15 mouse cellular contexts compared by ENCODE assay signal in the genomic region with DNA sequence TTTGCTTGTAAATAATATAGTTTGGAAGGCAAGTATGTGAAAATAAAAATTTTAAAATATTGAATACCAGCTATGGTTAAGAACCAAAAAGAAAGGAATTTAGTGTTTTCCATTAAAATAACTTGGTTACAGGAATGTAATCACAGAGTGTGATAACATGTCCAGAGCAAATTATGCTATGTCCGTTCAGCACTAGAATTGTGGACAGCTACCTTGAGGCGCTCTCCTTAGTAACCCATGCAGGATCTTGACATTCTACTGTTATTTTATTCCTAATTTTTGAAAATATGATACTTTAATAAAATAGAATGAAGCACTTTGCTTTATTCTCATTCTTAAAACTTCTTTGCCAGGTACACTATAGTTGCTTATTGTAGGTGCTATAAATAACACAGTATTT. TPM values are rescaled to one million over a fixed set of nuclear protein-coding genes. Genes with fewer than 3 reads are reported as not detected.
DNase-seq lines count a peak whose midpoint lies in the region; ATAC-seq and TF ChIP-seq lines count a peak whose summit lies in the region.
"Had no signal": no experiment of that assay in that cellular context is flagged by ENCODE, and none has a peak within 500 bp of the region (broad histone marks: within the 10 kb centered on the region; RNA-seq: fewer than 3 reads in every experiment).

No protein-coding gene starts in this region.

- peak; percentile 16 for DNase-seq in heart, postnatal 4 days
- DNase-seq in heart, embryonic 10.5 days (ENCODE audit: low spot score) = no peak
- peak; percentile 16 for DNase-seq in midbrain, embryonic 14.5 days
- DNase-seq in c-Kit-positive CD71-positive TER-119-negative erythroid progenitor cells, embryonic 14.5 days (ENCODE audit: low read depth) = peak; percentile 1
- DNase-seq in MN1 (ENCODE audit: low spot score) = no peak
- DNase-seq in layer of hippocampus, postnatal 36 days = no peak
- DNase-seq: cerebellum, adult 9-10 months; liver; lung, adult 2 months; thymus, adult 18-20 months had no signal

- WGBS in heart, embryonic 10.5 days = 69% methylated on average over 2 of the region's 2 CpGs
- 78% methylated on average over 2 of the region's 2 CpGs for WGBS in midbrain, embryonic 14.5 days
- 82% methylated on average over 2 of the region's 2 CpGs for WGBS in midbrain, embryonic 16.5 days

- no peak overlapping the region for H3K4me2 ChIP-seq in midbrain, embryonic 14.5 days (ENCODE audit: low read length)
- H3K4me2 ChIP-seq in midbrain, embryonic 16.5 days (ENCODE audit: low read length) = no peak overlapping the region
- H3K4me2 ChIP-seq in myocyte (ENCODE audit: low read depth) = no peak overlapping the region
- H3K4me2 ChIP-seq: hindbrain, embryonic 13.5 days; midbrain, embryonic 15.5 days had no signal

- no peaks in the 10 kb centered on the region for H3K79me2 ChIP-seq in myocyte (ENCODE audit: control insufficient read depth, insufficient read depth)

- no peak overlapping the region for H3K4me3 ChIP-seq in heart, embryonic 10.5 days
- H3K4me3 ChIP-seq in midbrain, embryonic 14.5 days (replicated peaks; ENCODE audit: low read depth, low read length) = no peak overlapping the region
- H3K4me3 ChIP-seq in midbrain, embryonic 16.5 days (ENCODE audit: low read depth, low read length) = no peak overlapping the region
- no peak overlapping the region for H3K4me3 ChIP-seq in myocyte
- H3K4me3 ChIP-seq: hindbrain, embryonic 13.5 days; midbrain, embryonic 15.5 days had no signal

- H3K36me3 ChIP-seq in heart, embryonic 10.5 days = no peaks in the 10 kb centered on the region
- no peaks in the 10 kb centered on the region for H3K36me3 ChIP-seq in midbrain, embryonic 14.5 days (ENCODE audit: control insufficient read depth, insufficient read depth, low read length)
- H3K36me3 ChIP-seq in midbrain, embryonic 16.5 days (ENCODE audit: control insufficient read depth, insufficient read depth, low read length) = no peaks in the 10 kb centered on the region
- H3K36me3 ChIP-seq in myocyte (ENCODE audit: control insufficient read depth, insufficient read depth) = no peaks in the 10 kb centered on the region
- H3K36me3 ChIP-seq: hindbrain, embryonic 13.5 days; midbrain, embryonic 15.5 days had no signal

- no peaks in the 10 kb centered on the region for H3K27me3 ChIP-seq in heart, embryonic 10.5 days (ENCODE audit: insufficient read depth, poor library complexity, severe bottlenecking)
- H3K27me3 ChIP-seq in midbrain, embryonic 14.5 days (ENCODE audit: control insufficient read depth, insufficient read depth, low read length) = no peaks in the 10 kb centered on the region
- H3K27me3 ChIP-seq in midbrain, embryonic 16.5 days (ENCODE audit: control insufficient read depth, insufficient read depth, low read depth, low read length) = no peaks in the 10 kb centered on the region
- no peaks in the 10 kb centered on the region for H3K27me3 ChIP-seq in myocyte (ENCODE audit: control insufficient read depth, insufficient read depth, insufficient read length)
- H3K27me3 ChIP-seq: hindbrain, embryonic 13.5 days; midbrain, embryonic 15.5 days had no signal

- H3K9ac ChIP-seq in midbrain, embryonic 14.5 days (replicated peaks; ENCODE audit: low read length) = no peak overlapping the region
- H3K9ac ChIP-seq in midbrain, embryonic 16.5 days (ENCODE audit: low read depth, low read length) = no peak overlapping the region
- H3K9ac ChIP-seq: hindbrain, embryonic 13.5 days; midbrain, embryonic 15.5 days had no signal

- H3ac ChIP-seq in myocyte (ENCODE audit: control insufficient read depth, insufficient read length) = no peak overlapping the region

- no peak for TF ChIP-seq POLR2A in myocyte (IDR thresholded peaks at IDR 0.05; ENCODE audit: insufficient read length, low read depth)

- no peaks in the 10 kb centered on the region for H3K9me3 ChIP-seq in heart, embryonic 10.5 days
- no peaks in the 10 kb centered on the region for H3K9me3 ChIP-seq in midbrain, embryonic 14.5 days (ENCODE audit: control insufficient read depth, low read length)
- H3K9me3 ChIP-seq in midbrain, embryonic 16.5 days (replicated peaks; ENCODE audit: control insufficient read depth, low read length, poor library complexity, severe bottlenecking) = no peaks in the 10 kb centered on the region
- H3K9me3 ChIP-seq: hindbrain, embryonic 13.5 days; midbrain, embryonic 15.5 days had no signal

- ATAC-seq in midbrain, embryonic 14.5 days (ENCODE audit: low FRiP score, low TSS enrichment) = no peak
- no peak for ATAC-seq in midbrain, embryonic 16.5 days
- ATAC-seq: intestine, embryonic 16.5 days; midbrain, embryonic 15.5 days had no signal

- H3K27ac ChIP-seq in heart, embryonic 10.5 days = no peak overlapping the region
- no peak overlapping the region for H3K27ac ChIP-seq in midbrain, embryonic 14.5 days (replicated peaks; ENCODE audit: low read depth, low read length)
- H3K27ac ChIP-seq in midbrain, embryonic 16.5 days (ENCODE audit: low read length) = no peak overlapping the region
- H3K27ac ChIP-seq: hindbrain, embryonic 13.5 days; midbrain, embryonic 15.5 days had no signal

- no peaks in the 10 kb centered on the region for H3K4me1 ChIP-seq in heart, embryonic 10.5 days
- H3K4me1 ChIP-seq in midbrain, embryonic 14.5 days (ENCODE audit: control insufficient read depth, insufficient read depth, low read length) = no peaks in the 10 kb centered on the region
- H3K4me1 ChIP-seq in midbrain, embryonic 16.5 days (ENCODE audit: control insufficient read depth, insufficient read depth, low read length) = no peaks in the 10 kb centered on the region
- H3K4me1 ChIP-seq: hindbrain, embryonic 13.5 days; midbrain, embryonic 15.5 days had no signal

TF ChIP-seq in myocyte, 11 proteins besides CTCF, POLR2A, EP300 and RAD21:
- no peak for TF ChIP-seq MYOD1 (IDR thresholded peaks at IDR 0.05; ENCODE audit: control insufficient read depth in 1 of 3, insufficient read length in 2 of 3, low read depth in 2 of 3)
- TF ChIP-seq MYOG (IDR thresholded peaks at IDR 0.05; ENCODE audit: control insufficient read depth in 1 of 3, insufficient read depth in 1 of 3, insufficient read length in 2 of 3, low read depth in 2 of 3) = no peak
- peak; percentile 62 for TF ChIP-seq MAX (IDR thresholded peaks at IDR 0.05; ENCODE audit: low read depth)
- peak; percentile 80 for TF ChIP-seq REST (IDR thresholded peaks at IDR 0.05; ENCODE audit: insufficient read depth, insufficient read length)

RNA-seq across cellular contexts. Expression of gene Plcxd3, which starts 7.5 kb away (rescaled TPM):
- total RNA-seq in heart, postnatal 4 days (2021) = under 1 TPM in 1 of 2 experiments, not detected in 1; 0.20 TPM
- 1.6 and 2.9 TPM in 2 replicates for polyA plus RNA-seq in heart, embryonic 10.5 days (2016; fragmentation: Nextera tagmentation; extraction: Ambion mirVana)
- polyA plus RNA-seq in midbrain, embryonic 14.5 days (2014; fragmentation: Nextera tagmentation; extraction: Ambion mirVana) = 79.0 and 83.9 TPM in 2 replicates
- 97.3 and 104 TPM in 2 replicates for polyA plus RNA-seq in midbrain, embryonic 16.5 days (2015; fragmentation: Nextera tagmentation; extraction: Ambion mirVana)
- polyA plus RNA-seq in myocyte (2012; fragmentation: generic; extraction: Trizol) = not detected
- 10 to 100 TPM; 21.5 to 23.2 TPM for total RNA-seq in layer of hippocampus, postnatal 36 days (2021)

Comparison
In these comparisons a context has a peak if more than half of its experiments do, and no peak if none do; other contexts are left out.
1. DNase-seq: peak in heart, postnatal 4 days (single experiment), midbrain, embryonic 14.5 days (single experiment) and c-Kit-positive CD71-positive TER-119-negative erythroid progenitor cells, embryonic 14.5 days (single experiment); none in heart, embryonic 10.5 days (single experiment), MN1 (single experiment) and layer of hippocampus, postnatal 36 days (0 of 2).
2. RNA of gene Plcxd3, which starts 7.5 kb away (polyA plus RNA-seq): 97.3 to 104 TPM in midbrain, embryonic 16.5 days and 79.0 to 83.9 TPM in midbrain, embryonic 14.5 days; 1.6 to 2.9 TPM in heart, embryonic 10.5 days and not detected in myocyte (single experiment); every median in the first group is over 10 times any median in the second.